Mouse (Mus musculus): ENCODE measurements at regions not wholly inside any gene's neighbourhood (a gene's known extent, or its start where the extent isn't known, plus 50 kb on each side); places are given as distances from the start of the nearest gene placed in this dataset.

- peak overlapping the region; percentile 66 for H3K4me2 ChIP-seq (ENCODE audit: low read depth, low read length)
- peak; percentile 81 for ATAC-seq (ENCODE audit: low read depth)
- no peaks in the 10 kb centered on the region; the same call in 1 of the 2 replicates for H3K4me1 ChIP-seq (ENCODE audit: control insufficient read depth, low read depth, low read length)
- H3K9ac ChIP-seq (ENCODE audit: low read depth, low read length): peak overlapping the region; percentile 54
- H3K4me3 ChIP-seq (ENCODE audit: low read depth, low read length): peak overlapping the region; percentile 64
- H3K9me3 ChIP-seq (replicated peaks; ENCODE audit: control insufficient read depth, low read length): no peaks in the 10 kb centered on the region
- peaks cover 43% of the 10 kb centered on the region for H3K27me3 ChIP-seq (ENCODE audit: control insufficient read depth, insufficient read depth, low read depth, low read length)
- no peaks in the 10 kb centered on the region for H3K36me3 ChIP-seq (ENCODE audit: control insufficient read depth, insufficient read depth)
- no peak overlapping the region for H3K27ac ChIP-seq (ENCODE audit: low read length)
- under 1% methylated on average over 26 of the region's 64 CpGs for WGBS (ENCODE audit: insufficient replicate concordance)
These were observed 83.9 kb upstream of the Arhgap32 start for GRCm38 (mm10) chr9:32031950-32032453.

DNA sequence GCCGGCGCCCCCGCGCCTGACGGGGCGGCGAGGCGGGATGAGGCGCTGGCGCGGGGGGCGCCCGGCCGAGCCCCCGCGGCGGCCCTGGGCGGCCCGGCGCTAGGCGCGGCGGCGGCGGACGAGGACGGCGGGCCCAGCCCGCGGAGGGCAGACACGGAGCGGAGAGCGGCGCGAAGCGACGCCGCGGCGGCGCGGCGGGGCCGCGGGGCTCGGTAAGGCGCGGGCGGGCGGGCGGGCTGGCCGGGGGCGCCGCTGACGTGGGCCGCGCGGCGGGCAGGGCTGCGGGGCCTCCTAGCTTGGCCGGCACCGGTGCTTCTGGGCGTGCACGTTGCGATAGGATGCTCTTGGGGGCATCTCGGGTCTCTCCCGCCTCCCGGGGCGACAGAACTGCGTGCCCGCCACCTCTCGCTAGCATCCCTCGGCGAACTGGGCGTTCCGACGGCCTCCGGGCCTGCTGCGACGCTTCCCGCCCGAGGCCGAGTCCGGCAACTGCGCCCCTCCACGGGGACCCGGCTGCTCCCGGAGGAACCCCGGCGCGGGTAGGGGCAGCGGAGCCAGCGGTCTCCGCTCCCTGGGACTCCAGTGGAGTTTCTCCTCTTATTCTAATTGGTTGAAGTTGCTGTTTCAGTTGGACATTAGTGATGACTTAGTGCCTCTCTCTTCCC, 83.3 kb upstream of the Arhgap32 start:
- Histone ChIP-seq H3K27ac (ENCODE audit: low read length) (no peak overlapping the region), H3K4me1 (ENCODE audit: control insufficient read depth, low read depth, low read length) (no peaks in the 10 kb centered on the region; the same call in 1 of the 2 replicates), H3K27me3 (ENCODE audit: control insufficient read depth, insufficient read depth, low read depth, low read length) (peaks cover 43% of the 10 kb centered on the region), H3K9ac (ENCODE audit: low read depth, low read length) (peak overlapping the region; percentile 54), H3K4me2 (ENCODE audit: low read depth, low read length) (peak overlapping the region; percentile 66), H3K4me3 (ENCODE audit: low read depth, low read length) (peak overlapping the region; percentile 64), H3K9me3 (replicated peaks; ENCODE audit: control insufficient read depth, low read length) (no peaks in the 10 kb centered on the region), H3K36me3 (ENCODE audit: control insufficient read depth, insufficient read depth) (no peaks in the 10 kb centered on the region)
- ATAC-seq (ENCODE audit: low read depth): peak; percentile 39
- WGBS (ENCODE audit: insufficient replicate concordance): under 1% methylated on average over 82 of the region's 94 CpGs

DNA sequence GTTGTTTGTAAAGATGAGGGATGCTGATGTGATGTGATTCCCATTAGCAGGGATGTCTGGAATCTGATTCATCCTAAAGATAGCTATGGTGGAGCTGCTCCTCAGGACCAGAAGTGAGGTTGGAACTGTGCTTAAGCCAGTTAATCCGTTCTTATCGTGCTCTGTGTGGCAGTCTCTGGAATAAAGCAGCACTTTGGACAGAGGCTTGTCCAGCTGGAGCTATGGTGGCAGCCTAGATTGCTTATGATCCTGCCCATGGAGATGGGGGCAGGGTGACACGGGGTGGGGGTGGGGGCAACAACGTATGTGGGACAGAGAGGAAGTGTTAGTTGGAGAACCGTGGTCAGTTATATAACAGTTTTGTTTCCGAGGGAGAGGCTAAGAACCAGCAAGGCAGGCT, 82.0 kb upstream of the Arhgap32 start:
- Histone ChIP-seq H3K4me3 (ENCODE audit: low read depth, low read length) (no peak overlapping the region), H3K27ac (ENCODE audit: low read length) (no peak overlapping the region), H3K27me3 (ENCODE audit: control insufficient read depth, insufficient read depth, low read depth, low read length) (peaks cover 43% of the 10 kb centered on the region), H3K9me3 (replicated peaks; ENCODE audit: control insufficient read depth, low read length) (no peaks in the 10 kb centered on the region), H3K36me3 (ENCODE audit: control insufficient read depth, insufficient read depth) (no peaks in the 10 kb centered on the region), H3K9ac (ENCODE audit: low read depth, low read length) (no peak overlapping the region), H3K4me1 (ENCODE audit: control insufficient read depth, low read depth, low read length) (no peaks in the 10 kb centered on the region; the same call in 1 of the 2 replicates), H3K4me2 (ENCODE audit: low read depth, low read length) (no peak overlapping the region)
- no peak for ATAC-seq (ENCODE audit: low read depth)
- WGBS (ENCODE audit: insufficient replicate concordance): 10% methylated on average over 6 of the region's 6 CpGs

DNA sequence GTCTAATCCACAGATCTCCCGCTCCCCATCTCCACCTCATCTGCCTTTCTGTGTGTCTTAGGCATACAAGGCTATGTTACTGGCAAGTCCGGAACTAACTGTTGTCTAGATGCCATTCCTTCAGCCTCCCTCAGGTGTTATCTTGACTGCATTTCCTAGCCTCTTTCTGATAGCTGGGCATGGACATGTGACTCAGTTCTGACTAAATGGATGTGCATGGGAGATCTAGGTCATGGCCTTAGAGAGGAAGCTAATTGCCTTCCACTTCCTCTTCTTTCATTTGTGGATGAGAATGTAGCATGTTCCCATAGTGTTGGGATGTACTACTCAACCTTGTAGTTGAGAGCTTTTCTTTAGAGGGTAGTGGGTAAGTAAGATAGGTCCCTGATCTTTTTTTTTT, 75.9 kb upstream of the Arhgap32 start:
- no peaks in the 10 kb centered on the region for H3K9me3 ChIP-seq (replicated peaks; ENCODE audit: control insufficient read depth, low read length)

DNA sequence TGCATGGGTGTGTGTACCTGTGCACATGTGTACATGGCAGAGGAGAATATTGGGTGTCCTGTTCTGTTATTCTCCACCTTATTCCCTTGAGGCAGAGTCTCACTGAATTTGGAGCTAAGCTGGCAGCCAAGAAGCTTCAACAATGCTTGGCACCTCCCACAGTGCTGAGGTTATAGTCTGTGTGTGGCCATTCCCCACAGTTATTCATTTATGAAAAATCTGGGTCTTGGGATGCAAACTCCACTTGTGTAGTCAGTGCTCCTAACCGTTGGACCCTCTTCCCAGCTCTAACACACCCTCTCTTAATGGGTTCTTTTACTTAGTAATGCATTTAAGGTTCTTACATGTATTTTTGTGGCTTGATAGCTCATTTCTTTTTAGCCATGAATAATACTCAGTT, 72.6 kb upstream of the Arhgap32 start:
- Histone ChIP-seq H3K4me3 (ENCODE audit: low read depth, low read length) (no peak overlapping the region), H3K27me3 (ENCODE audit: control insufficient read depth, insufficient read depth, low read depth, low read length) (no peaks in the 10 kb centered on the region), H3K36me3 (ENCODE audit: control insufficient read depth, insufficient read depth) (no peaks in the 10 kb centered on the region), H3K9me3 (replicated peaks; ENCODE audit: control insufficient read depth, low read length) (no peaks in the 10 kb centered on the region), H3K4me1 (ENCODE audit: control insufficient read depth, low read depth, low read length) (no peaks in the 10 kb centered on the region), H3K27ac (ENCODE audit: low read length) (no peak overlapping the region), H3K4me2 (ENCODE audit: low read depth, low read length) (no peak overlapping the region), H3K9ac (ENCODE audit: low read depth, low read length) (no peak overlapping the region)
- 53% methylated on average over 1 of the region's 1 CpGs for WGBS (ENCODE audit: insufficient replicate concordance)
- no peak for ATAC-seq (ENCODE audit: low read depth)

More for the DNA sequence above, 75.9 kb upstream of the Arhgap32 start:
- ATAC-seq (ENCODE audit: low read depth): no peak
- whole genome bisulfite sequencing (ENCODE audit: insufficient replicate concordance): 60% methylated on average over 2 of the region's 2 CpGs
- Histone ChIP-seq H3K27ac (ENCODE audit: low read length) (no peak overlapping the region), H3K4me1 (ENCODE audit: control insufficient read depth, low read depth, low read length) (no peaks in the 10 kb centered on the region), H3K9ac (ENCODE audit: low read depth, low read length) (no peak overlapping the region), H3K4me3 (ENCODE audit: low read depth, low read length) (no peak overlapping the region), H3K27me3 (ENCODE audit: control insufficient read depth, insufficient read depth, low read depth, low read length) (peaks cover under 1% of the 10 kb centered on the region; the same call in 1 of the 2 replicates), H3K36me3 (ENCODE audit: control insufficient read depth, insufficient read depth) (no peaks in the 10 kb centered on the region), H3K4me2 (ENCODE audit: low read depth, low read length) (no peak overlapping the region)

DNA sequence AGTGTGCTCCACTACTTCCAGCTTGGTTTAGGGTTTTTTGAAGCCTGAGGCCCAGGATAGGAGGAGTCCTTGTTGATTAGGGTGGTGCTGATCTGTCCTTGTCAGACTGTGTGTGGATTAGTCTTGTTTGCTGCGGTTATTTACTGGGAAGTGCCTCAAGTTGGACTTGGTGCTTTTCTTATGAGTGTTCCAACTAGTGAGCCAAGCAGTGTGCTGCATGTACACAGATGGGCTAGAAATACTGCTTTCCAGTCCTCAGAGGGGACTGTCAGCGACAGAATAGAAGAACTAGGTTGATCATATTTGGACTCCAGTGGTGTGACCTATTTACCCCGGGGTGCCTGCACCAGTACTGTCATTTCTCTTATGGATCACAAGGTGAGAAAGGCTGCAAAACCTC, 69.1 kb upstream of the Arhgap32 start:
- no peak overlapping the region for H3K9ac ChIP-seq (ENCODE audit: low read depth, low read length)
- WGBS (ENCODE audit: insufficient replicate concordance): 73% methylated on average over 3 of the region's 3 CpGs
- H3K27me3 ChIP-seq (ENCODE audit: control insufficient read depth, insufficient read depth, low read depth, low read length): no peaks in the 10 kb centered on the region
- H3K4me1 ChIP-seq (ENCODE audit: control insufficient read depth, low read depth, low read length): no peaks in the 10 kb centered on the region
- H3K4me2 ChIP-seq (ENCODE audit: low read depth, low read length): no peak overlapping the region
- H3K4me3 ChIP-seq (ENCODE audit: low read depth, low read length): no peak overlapping the region
- H3K36me3 ChIP-seq (ENCODE audit: control insufficient read depth, insufficient read depth): no peaks in the 10 kb centered on the region
- H3K9me3 ChIP-seq (replicated peaks; ENCODE audit: control insufficient read depth, low read length): no peaks in the 10 kb centered on the region
- ATAC-seq (ENCODE audit: low read depth): no peak
- H3K27ac ChIP-seq (ENCODE audit: low read length): no peak overlapping the region

GRCm38 (mm10) chr9:32048941-32049340, 67.0 kb upstream of the Arhgap32 start:
- ATAC-seq (ENCODE audit: low read depth): no peak
- Histone ChIP-seq H3K4me2 (ENCODE audit: low read depth, low read length) (no peak overlapping the region), H3K9me3 (replicated peaks; ENCODE audit: control insufficient read depth, low read length) (no peaks in the 10 kb centered on the region), H3K36me3 (ENCODE audit: control insufficient read depth, insufficient read depth) (no peaks in the 10 kb centered on the region), H3K27ac (ENCODE audit: low read length) (no peak overlapping the region), H3K27me3 (ENCODE audit: control insufficient read depth, insufficient read depth, low read depth, low read length) (no peaks in the 10 kb centered on the region), H3K4me3 (ENCODE audit: low read depth, low read length) (no peak overlapping the region), H3K9ac (ENCODE audit: low read depth, low read length) (no peak overlapping the region), H3K4me1 (ENCODE audit: control insufficient read depth, low read depth, low read length) (no peaks in the 10 kb centered on the region)
- 69% methylated on average over 7 of the region's 7 CpGs for WGBS (ENCODE audit: insufficient replicate concordance)

- 69% methylated on average over 6 of the region's 6 CpGs for WGBS (ENCODE audit: insufficient replicate concordance)
- H3K36me3 ChIP-seq (ENCODE audit: control insufficient read depth, insufficient read depth): no peaks in the 10 kb centered on the region
- no peak for ATAC-seq (ENCODE audit: low read depth)
- H3K9me3 ChIP-seq (replicated peaks; ENCODE audit: control insufficient read depth, low read length): no peaks in the 10 kb centered on the region
- no peak overlapping the region for H3K27ac ChIP-seq (ENCODE audit: low read length)
- no peaks in the 10 kb centered on the region for H3K4me1 ChIP-seq (ENCODE audit: control insufficient read depth, low read depth, low read length)
- no peak overlapping the region for H3K4me3 ChIP-seq (ENCODE audit: low read depth, low read length)
- no peak overlapping the region for H3K4me2 ChIP-seq (ENCODE audit: low read depth, low read length)
- no peak overlapping the region for H3K9ac ChIP-seq (ENCODE audit: low read depth, low read length)
- H3K27me3 ChIP-seq (ENCODE audit: control insufficient read depth, insufficient read depth, low read depth, low read length): no peaks in the 10 kb centered on the region
These were observed 66.4 kb upstream of the Arhgap32 start for GRCm38 (mm10) chr9:32049546-32049945.

GRCm38 (mm10) chr9:32053886-32054615, 61.9 kb upstream of the Arhgap32 start:
- 66% methylated on average over 4 of the region's 4 CpGs for WGBS (ENCODE audit: insufficient replicate concordance)
- Histone ChIP-seq H3K27ac (ENCODE audit: low read length) (no peak overlapping the region), H3K27me3 (ENCODE audit: control insufficient read depth, insufficient read depth, low read depth, low read length) (no peaks in the 10 kb centered on the region), H3K4me3 (ENCODE audit: low read depth, low read length) (no peak overlapping the region), H3K36me3 (ENCODE audit: control insufficient read depth, insufficient read depth) (no peaks in the 10 kb centered on the region), H3K9me3 (replicated peaks; ENCODE audit: control insufficient read depth, low read length) (no peaks in the 10 kb centered on the region), H3K4me1 (ENCODE audit: control insufficient read depth, low read depth, low read length) (no peaks in the 10 kb centered on the region), H3K4me2 (ENCODE audit: low read depth, low read length) (no peak overlapping the region), H3K9ac (ENCODE audit: low read depth, low read length) (no peak overlapping the region)
- ATAC-seq (ENCODE audit: low read depth): no peak

Data from liver, embryonic 16.5 days (tissue).